Mouse (Mus musculus) neural tube, embryonic 12.5 days (tissue): ENCODE measurements around the gene Aurkaip1. TPM values are rescaled to one million over a fixed set of nuclear protein-coding genes. Genes with fewer than 3 reads are reported as not detected.

Experiments used
- ATAC-seq: fragments of 200-750 bp; cut with Nextera tagmentation; 2 replicates; pipeline ENCODE4 v1.8.0; 2017; ENCODE audit warnings: low read depth, mild to moderate bottlenecking, moderate TSS enrichment, moderate library complexity; ENCODE audit not compliant: low FRiP score
- H3K27ac ChIP-seq: fragments of 300-500 bp; sonication (generic); 2 replicates; pipeline ENCODE4 v1.5.1; 2016
- H3K27me3 ChIP-seq: fragments of 300-500 bp; sonication (generic); replicated peaks from 2 replicates; pipeline ENCODE4 v1.6.1; 2016; ENCODE audit warnings: mild to moderate bottlenecking
- H3K36me3 ChIP-seq: fragments of 300-500 bp; sonication (generic); 2 replicates; pipeline ENCODE4 v1.6.1; 2016; ENCODE audit warnings: mild to moderate bottlenecking
- H3K4me1 ChIP-seq: fragments of 300-500 bp; sonication (generic); 2 replicates; pipeline ENCODE4 v1.6.1; 2016
- H3K4me2 ChIP-seq: fragments of 300-500 bp; sonication (generic); replicated peaks from 2 replicates; pipeline ENCODE4 v1.6.1; 2016; ENCODE audit warnings: mild to moderate bottlenecking
- H3K4me3 ChIP-seq: fragments of 300-500 bp; sonication (generic); 2 replicates; pipeline ENCODE4 v1.5.1; 2016
- H3K9ac ChIP-seq: fragments of 300-500 bp; sonication (generic); 2 replicates; pipeline ENCODE4 v1.6.1; 2016; ENCODE audit warnings: mild to moderate bottlenecking
- H3K9me3 ChIP-seq: fragments of 300-500 bp; sonication (generic); 2 replicates; pipeline ENCODE4 v1.6.1; 2016; ENCODE audit warnings: mild to moderate bottlenecking
- WGBS: fragments of 180-500 bp; shearing (Covaris S2); methylation state at CpG from one replicate; pipeline ENCODE4 v1.1.7; 2016; 5-methylcytosine and 5-hydroxymethylcytosine counted together
- microRNA-seq: library from miRNA; unstranded; fragments of <30 nt; microRNA quantifications from one replicate; pipeline ENCODE4, GENCODE M21; 2017
- polyA plus RNA-seq: library from polyadenylated mRNA; unstranded; fragments of >200 nt; fragmentation: Nextera tagmentation; extraction: Ambion mirVana; gene quantifications from 2 replicates; pipeline ENCODE4 v1.2.1, GENCODE M21; 2016

Gene Aurkaip1
- polyA plus RNA-seq, 1 experiment from 2014 or later: 142 TPM

DNA sequence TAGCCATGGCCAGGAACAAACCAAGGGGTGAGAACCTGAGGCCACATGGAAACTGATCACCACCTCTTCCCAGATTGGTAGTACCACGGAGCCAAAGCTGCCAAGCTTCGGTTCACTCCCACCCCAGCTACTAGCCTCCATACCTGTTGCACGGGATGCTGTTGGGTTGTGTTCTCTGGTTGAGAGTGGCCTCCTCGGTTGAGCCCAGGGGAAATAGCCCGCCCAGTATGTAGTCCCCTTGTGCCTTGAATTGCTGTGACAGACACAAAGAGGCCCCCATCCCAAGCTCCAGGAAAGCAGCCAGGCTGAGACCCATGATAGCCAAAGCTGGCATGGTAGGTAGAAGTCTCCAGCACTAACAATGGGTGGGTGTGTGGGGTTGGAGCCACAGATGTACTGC, 31.9 kb downstream of the Aurkaip1 start, which contains the start of gene Tas1r3:
Gene Tas1r3, minus strand, starts transcription at position 362 of the 400 bp plus-strand sequence.
- Histone ChIP-seq H3K36me3 (peaks cover 57% of the 10 kb centered on the region), H3K9ac (no peak within 1 kb of the TSS), H3K9me3 (no peaks in the 10 kb centered on the region), H3K27me3 (no peaks in the 10 kb centered on the region), H3K4me2 (no peak within 1 kb of the TSS), H3K4me1 (peaks cover under 1% of the 10 kb centered on the region; the same call in 1 of the 2 replicates), H3K27ac (no peak within 1 kb of the TSS), H3K4me3 (no peak within 1 kb of the TSS)
- ATAC-seq: no peak
- WGBS: 79% methylated on average over 5 of the region's 5 CpGs

DNA sequence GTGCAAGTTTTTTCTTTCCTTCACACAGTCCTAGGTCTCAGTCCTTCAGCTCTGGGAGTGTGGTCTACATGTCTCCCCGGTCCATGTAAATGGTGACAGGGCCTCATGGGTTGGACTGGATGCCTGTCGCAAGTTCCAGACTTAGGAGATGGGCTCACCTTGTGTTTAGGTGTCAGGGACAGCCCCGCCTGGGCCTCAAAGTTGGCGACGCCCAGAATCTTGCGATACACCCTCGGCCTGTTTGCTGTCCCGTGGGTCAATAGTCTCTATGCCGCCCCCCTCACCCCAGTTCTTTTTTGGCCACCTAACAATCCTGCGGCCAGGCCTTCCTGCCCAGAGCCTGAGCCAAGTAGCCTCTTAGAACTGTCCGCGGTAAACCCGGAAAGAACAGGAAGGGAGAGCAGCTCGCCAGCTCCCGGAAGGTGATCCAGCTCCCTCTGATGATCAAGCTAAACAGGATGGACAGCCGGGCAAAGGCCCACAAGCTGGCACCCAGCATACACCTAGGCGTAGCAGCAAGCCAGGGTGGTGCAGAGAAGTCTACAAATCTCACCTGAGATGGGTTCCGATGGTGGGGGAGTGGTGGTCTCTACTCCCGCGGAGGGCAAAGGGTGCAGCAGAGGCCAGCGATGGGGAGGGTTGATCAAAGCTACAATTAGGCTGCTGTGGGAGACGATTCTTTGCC, 37.7 kb downstream of the Aurkaip1 start:
- H3K27me3 ChIP-seq: no peaks in the 10 kb centered on the region
- peak overlapping the region; percentile 77 for H3K9ac ChIP-seq
- WGBS: 8% methylated on average over 22 of the region's 22 CpGs
- H3K4me1 ChIP-seq: peaks cover 17% of the 10 kb centered on the region
- ATAC-seq: no peak; the same call in none of the 2 replicates
- H3K4me3 ChIP-seq: peak overlapping the region; percentile 70
- H3K27ac ChIP-seq: no peak overlapping the region
- peak overlapping the region; percentile 98 for H3K4me2 ChIP-seq
- peaks cover 36% of the 10 kb centered on the region for H3K36me3 ChIP-seq
- H3K9me3 ChIP-seq: no peaks in the 10 kb centered on the region

GRCm38 (mm10) chr4:155869317-155870033, 38.4 kb downstream of the Aurkaip1 start, which contains the start of the genes Cptp and Ints11:
Gene Cptp, minus strand, starts transcription at chr4:155869440.
Gene Ints11, plus strand, starts transcription at chr4:155869546.
- peaks cover 43% of the 10 kb centered on the region for H3K36me3 ChIP-seq
- WGBS: under 1% methylated on average over 63 of the region's 63 CpGs

GRCm38 (mm10) chr4:155871404-155871803, 40.3 kb downstream of the Aurkaip1 start:
- no peak overlapping the region for H3K9ac ChIP-seq
- no peak for ATAC-seq
- WGBS: 95% methylated on average over 7 of the region's 7 CpGs

More at GRCm38 (mm10) chr4:155869317-155870033, 38.4 kb downstream of the Aurkaip1 start, which contains the start of the genes Cptp and Ints11:
- Histone ChIP-seq H3K4me3 (peak within 1 kb of the TSS; percentile 70), H3K4me2 (peak within 1 kb of the TSS; percentile 98), H3K4me1 (peaks cover 17% of the 10 kb centered on the region), H3K9me3 (no peaks in the 10 kb centered on the region), H3K27ac (peak within 1 kb of the TSS; percentile 10; the same call in 1 of the 2 replicates), H3K9ac (peak within 1 kb of the TSS; percentile 77), H3K27me3 (no peaks in the 10 kb centered on the region)
- ATAC-seq: peak; percentile 95

More at GRCm38 (mm10) chr4:155871404-155871803, 40.3 kb downstream of the Aurkaip1 start:
- Histone ChIP-seq H3K9me3 (no peaks in the 10 kb centered on the region), H3K4me1 (peaks cover 17% of the 10 kb centered on the region), H3K4me3 (no peak overlapping the region), H3K4me2 (no peak overlapping the region), H3K27me3 (no peaks in the 10 kb centered on the region), H3K27ac (no peak overlapping the region), H3K36me3 (peaks cover 46% of the 10 kb centered on the region)

Small RNA genes lying within 50 kb of the gene (microRNA-seq; reads per million reads assigned to microRNA genes)
- not detected for gene Gm27743

Other genes starting within 250 kb of the Aurkaip1 start
- 16.2 and 16.7 TPM in 2 replicates for gene Slc35e2, start 229.9 kb upstream of the Aurkaip1 start, polyA plus RNA-seq
- 76.8 and 79.5 TPM in 2 replicates for gene Cdk11b, start 206.4 kb upstream of the Aurkaip1 start, polyA plus RNA-seq
- gene Gm10563, start 185.9 kb upstream of the Aurkaip1 start, polyA plus RNA-seq: not detected in 2 replicates
- 3.9 and 4.3 TPM in 2 replicates for gene Mmp23, start 177.9 kb upstream of the Aurkaip1 start, polyA plus RNA-seq
- gene Mib2, start 162.1 kb upstream of the Aurkaip1 start, polyA plus RNA-seq: 33.8 and 38.1 TPM in 2 replicates
- 10.6 and 11.6 TPM in 2 replicates for gene Fndc10, start 136.9 kb upstream of the Aurkaip1 start, polyA plus RNA-seq
- 151 and 160 TPM in 2 replicates for gene Ssu72, start 126.5 kb upstream of the Aurkaip1 start, polyA plus RNA-seq
- 6.2 and 6.5 TPM in 2 replicates for gene Tmem240, start 96.5 kb upstream of the Aurkaip1 start, polyA plus RNA-seq
- gene Atad3a, start 70.2 kb upstream of the Aurkaip1 start, polyA plus RNA-seq: 85.2 and 90.7 TPM in 2 replicates
- 16.6 and 17.9 TPM in 2 replicates for gene Vwa1, start 56.6 kb upstream of the Aurkaip1 start, polyA plus RNA-seq
- 0.56 and 0.86 TPM in 2 replicates for gene Tmem88b, start 45.4 kb upstream of the Aurkaip1 start, polyA plus RNA-seq
- gene Ankrd65, start 40.8 kb upstream of the Aurkaip1 start, polyA plus RNA-seq: not detected in 2 replicates
- gene Mrpl20, start 28.4 kb upstream of the Aurkaip1 start, polyA plus RNA-seq: 226 and 242 TPM in 2 replicates
- gene Ccnl2, start 18.8 kb upstream of the Aurkaip1 start, polyA plus RNA-seq: 203 and 204 TPM in 2 replicates
- gene Mxra8, start 8.4 kb downstream of the Aurkaip1 start, polyA plus RNA-seq: 26.7 and 27.1 TPM in 2 replicates
- gene Dvl1, start 16.1 kb downstream of the Aurkaip1 start, polyA plus RNA-seq: 26.2 and 32.1 TPM in 2 replicates
- gene Tas1r3, start 32.1 kb downstream of the Aurkaip1 start, polyA plus RNA-seq: 0.28 and 0.56 TPM in 2 replicates
- 19.5 and 22.1 TPM in 2 replicates for gene Cptp, start 38.2 kb downstream of the Aurkaip1 start, polyA plus RNA-seq
- 77.0 TPM in 2 replicates for gene Ints11, start 38.3 kb downstream of the Aurkaip1 start, polyA plus RNA-seq
- 46.6 and 52.0 TPM in 2 replicates for gene Pusl1, start 60.5 kb downstream of the Aurkaip1 start, polyA plus RNA-seq
- 65.5 and 68.0 TPM in 2 replicates for gene Acap3, start 60.5 kb downstream of the Aurkaip1 start, polyA plus RNA-seq
- 159 and 167 TPM in 2 replicates for gene Ube2j2, start 112.6 kb downstream of the Aurkaip1 start, polyA plus RNA-seq
- gene C1qtnf12, start 131.0 kb downstream of the Aurkaip1 start, polyA plus RNA-seq: 17.2 and 19.0 TPM in 2 replicates
- gene B3galt6, start 161.4 kb downstream of the Aurkaip1 start, polyA plus RNA-seq: 20.2 and 20.6 TPM in 2 replicates
- 129 and 133 TPM in 2 replicates for gene Sdf4, start 161.6 kb downstream of the Aurkaip1 start, polyA plus RNA-seq
- gene Tnfrsf4, start 182.6 kb downstream of the Aurkaip1 start, polyA plus RNA-seq: 0.52 and 0.81 TPM in 2 replicates
- gene Tnfrsf18, start 194.9 kb downstream of the Aurkaip1 start, polyA plus RNA-seq: 1.6 and 2.0 TPM in 2 replicates
- gene Ttll10, start 228.1 kb downstream of the Aurkaip1 start, polyA plus RNA-seq: 0.20 TPM in 1 of 2 replicates, not detected in the other